Mouse (Mus musculus): ENCODE measurements around the gene Zfp541. TPM values are rescaled to one million over a fixed set of nuclear protein-coding genes. Genes with fewer than 3 reads are reported as not detected.

Gene Zfp541
- polyA plus RNA-seq, 1 experiment from 2014 or later, result not detected

- peak overlapping the region; percentile 63 for H3K27ac ChIP-seq (ENCODE audit: low read length)
These were observed 43.4 kb upstream of the Zfp541 start for GRCm38 (mm10) chr7:16018016-16018810.

GRCm38 (mm10) chr7:16019256-16020094 is 42.1 kb upstream of the Zfp541 start:
- H3K36me3 ChIP-seq (ENCODE audit: insufficient read depth, low read length), result no peaks in the 10 kb centered on the region
- H3K27me3 ChIP-seq (replicated peaks; ENCODE audit: insufficient read depth, low read length), result no peaks in the 10 kb centered on the region
- H3K27ac ChIP-seq (ENCODE audit: low read length), result peak overlapping the region; percentile 20; the same call in 1 of the 2 replicates
- WGBS, result 70% methylated on average over 5 of the region's 5 CpGs
- H3K9me3 ChIP-seq (ENCODE audit: low read length), result no peaks in the 10 kb centered on the region
- H3K9ac ChIP-seq (replicated peaks; ENCODE audit: low read depth), result no peak overlapping the region
- no peak overlapping the region for H3K4me2 ChIP-seq (replicated peaks; ENCODE audit: low read depth, low read length)
- DNase-seq (ENCODE audit: low spot score) (no peak), ATAC-seq (no peak)
- no peak for TF ChIP-seq EP300 (IDR thresholded peaks at IDR 0.05)
- no peak for TF ChIP-seq CTCF (IDR thresholded peaks at IDR 0.05)
- H3K4me3 ChIP-seq (ENCODE audit: low read depth, low read length), result no peak overlapping the region
- H3K4me1 ChIP-seq (ENCODE audit: insufficient read depth, low read depth, low read length), result no peaks in the 10 kb centered on the region; the same call in 1 of the 2 replicates

More at GRCm38 (mm10) chr7:16018016-16018810, 43.4 kb upstream of the Zfp541 start:
- Histone ChIP-seq H3K36me3 (ENCODE audit: insufficient read depth, low read length) (no peaks in the 10 kb centered on the region), H3K4me1 (ENCODE audit: insufficient read depth, low read depth, low read length) (no peaks in the 10 kb centered on the region; the same call in 1 of the 2 replicates), H3K4me3 (ENCODE audit: low read depth, low read length) (no peak overlapping the region), H3K4me2 (replicated peaks; ENCODE audit: low read depth, low read length) (no peak overlapping the region), H3K27me3 (replicated peaks; ENCODE audit: insufficient read depth, low read length) (no peaks in the 10 kb centered on the region), H3K9ac (replicated peaks; ENCODE audit: low read depth) (no peak overlapping the region), H3K9me3 (ENCODE audit: low read length) (no peaks in the 10 kb centered on the region)
- TF ChIP-seq EP300 (IDR thresholded peaks at IDR 0.05), result peak; percentile 66
- no peak for TF ChIP-seq CTCF (IDR thresholded peaks at IDR 0.05)
- peak; percentile 95 for ATAC-seq
- WGBS, result 47% methylated on average over 9 of the region's 9 CpGs
- DNase-seq (ENCODE audit: low spot score), result peak; percentile 79

GRCm38 (mm10) chr7:16024603-16025222 is 36.9 kb upstream of the Zfp541 start:
- TF ChIP-seq CTCF (IDR thresholded peaks at IDR 0.05), result no peak
- TF ChIP-seq EP300 (IDR thresholded peaks at IDR 0.05), result no peak
- WGBS, result 83% methylated on average over 8 of the region's 8 CpGs
- Histone ChIP-seq H3K36me3 (ENCODE audit: insufficient read depth, low read length) (no peaks in the 10 kb centered on the region), H3K4me2 (replicated peaks; ENCODE audit: low read depth, low read length) (no peak overlapping the region), H3K9ac (replicated peaks; ENCODE audit: low read depth) (no peak overlapping the region), H3K4me3 (ENCODE audit: low read depth, low read length) (no peak overlapping the region), H3K27me3 (replicated peaks; ENCODE audit: insufficient read depth, low read length) (no peaks in the 10 kb centered on the region), H3K9me3 (ENCODE audit: low read length) (no peaks in the 10 kb centered on the region), H3K27ac (ENCODE audit: low read length) (no peak overlapping the region), H3K4me1 (ENCODE audit: insufficient read depth, low read depth, low read length) (peaks cover 3% of the 10 kb centered on the region; the same call in 1 of the 2 replicates)
- ATAC-seq (no peak), DNase-seq (ENCODE audit: low spot score) (no peak)

- ATAC-seq, result peak; percentile 82
- peak overlapping the region; percentile 62 for H3K27ac ChIP-seq (ENCODE audit: low read length)
These were observed 33.3 kb upstream of the Zfp541 start for GRCm38 (mm10) chr7:16028102-16028927.

GRCm38 (mm10) chr7:16031072-16031471 is 30.5 kb upstream of the Zfp541 start:
- Histone ChIP-seq H3K27ac (ENCODE audit: low read length) (no peak overlapping the region), H3K4me1 (ENCODE audit: insufficient read depth, low read depth, low read length) (peaks cover 3% of the 10 kb centered on the region; the same call in 1 of the 2 replicates), H3K4me2 (replicated peaks; ENCODE audit: low read depth, low read length) (no peak overlapping the region), H3K27me3 (replicated peaks; ENCODE audit: insufficient read depth, low read length) (no peaks in the 10 kb centered on the region), H3K9ac (replicated peaks; ENCODE audit: low read depth) (no peak overlapping the region), H3K9me3 (ENCODE audit: low read length) (no peaks in the 10 kb centered on the region), H3K4me3 (ENCODE audit: low read depth, low read length) (no peak overlapping the region), H3K36me3 (ENCODE audit: insufficient read depth, low read length) (no peaks in the 10 kb centered on the region)
- DNase-seq (ENCODE audit: low spot score), result no peak
- ATAC-seq, result no peak
- TF ChIP-seq CTCF (IDR thresholded peaks at IDR 0.05), result no peak
- no peak for TF ChIP-seq EP300 (IDR thresholded peaks at IDR 0.05)
- 81% methylated on average over 4 of the region's 4 CpGs for WGBS

More at GRCm38 (mm10) chr7:16028102-16028927, 33.3 kb upstream of the Zfp541 start:
- Histone ChIP-seq H3K9ac (replicated peaks; ENCODE audit: low read depth) (no peak overlapping the region), H3K4me3 (ENCODE audit: low read depth, low read length) (no peak overlapping the region), H3K4me2 (replicated peaks; ENCODE audit: low read depth, low read length) (no peak overlapping the region), H3K36me3 (ENCODE audit: insufficient read depth, low read length) (no peaks in the 10 kb centered on the region), H3K27me3 (replicated peaks; ENCODE audit: insufficient read depth, low read length) (no peaks in the 10 kb centered on the region), H3K4me1 (ENCODE audit: insufficient read depth, low read depth, low read length) (peaks cover 3% of the 10 kb centered on the region; the same call in 1 of the 2 replicates), H3K9me3 (ENCODE audit: low read length) (no peaks in the 10 kb centered on the region)
- peak; percentile 27; the same call in 1 of the 2 replicates for TF ChIP-seq CTCF (IDR thresholded peaks at IDR 0.05)
- no peak for TF ChIP-seq EP300 (IDR thresholded peaks at IDR 0.05)
- 57% methylated on average over 6 of the region's 6 CpGs for whole genome bisulfite sequencing
- peak; percentile 80 for DNase-seq (ENCODE audit: low spot score)

Measured in lung, postnatal 0 days (tissue).